Mouse (Mus musculus): Measurements from ENCODE around the gene Clmn.

- no peak for TF ChIP-seq GATA1 (IDR thresholded peaks at IDR 0.05; ENCODE audit: borderline replicate concordance, low read length)
- TF ChIP-seq FLI1 (IDR thresholded peaks at IDR 0.05; ENCODE audit: low read length), result no peak
Observed at GRCm38 (mm10) chr12:104863653-104864052, 1.2 kb downstream of the Clmn start.

All from megakaryocyte, embryonic 14.5 days (primary cell).